Mouse (Mus musculus): ENCODE measurements around the gene Dcx. TPM values are rescaled to one million over a fixed set of nuclear protein-coding genes. Genes with fewer than 3 reads are reported as not detected.

Gene Dcx
- polyA plus RNA-seq, 1 experiment from 2014 or later: not detected

- Histone ChIP-seq H3K79me2 (ENCODE audit: inconsistent target) (no peaks in the 10 kb centered on the region), H3K36me3 (ENCODE audit: inconsistent target) (no peaks in the 10 kb centered on the region), H3K27ac (no peak overlapping the region), H3K4me3 (ENCODE audit: inconsistent target) (no peak overlapping the region)
- 94% methylated on average over 6 of the region's 6 CpGs for WGBS (ENCODE audit: missing documents)
Measured at GRCm38 (mm10) chrX:143884299-143884698, 48.8 kb downstream of the Dcx start.

GRCm38 (mm10) chrX:143881806-143882468 lies 51.2 kb downstream of the Dcx start:
- no peak overlapping the region for H3K27ac ChIP-seq
- H3K4me3 ChIP-seq (ENCODE audit: inconsistent target): no peak overlapping the region
- H3K36me3 ChIP-seq (ENCODE audit: inconsistent target): no peaks in the 10 kb centered on the region
- no peaks in the 10 kb centered on the region for H3K79me2 ChIP-seq (ENCODE audit: inconsistent target)
- WGBS (ENCODE audit: missing documents): 56% methylated on average over 4 of the region's 4 CpGs

GRCm38 (mm10) chrX:143879631-143880030 lies 53.5 kb downstream of the Dcx start:
- Histone ChIP-seq H3K36me3 (ENCODE audit: inconsistent target) (no peaks in the 10 kb centered on the region), H3K4me3 (ENCODE audit: inconsistent target) (no peak overlapping the region), H3K27ac (no peak overlapping the region), H3K79me2 (ENCODE audit: inconsistent target) (no peaks in the 10 kb centered on the region)
- 94% methylated on average over 3 of the region's 3 CpGs for WGBS (ENCODE audit: missing documents)

- Histone ChIP-seq H3K36me3 (ENCODE audit: inconsistent target) (no peaks in the 10 kb centered on the region), H3K4me3 (ENCODE audit: inconsistent target) (no peak overlapping the region), H3K79me2 (ENCODE audit: inconsistent target) (no peaks in the 10 kb centered on the region), H3K27ac (no peak overlapping the region)
- 83% methylated on average over 4 of the region's 5 CpGs for WGBS (ENCODE audit: missing documents)
Measured at GRCm38 (mm10) chrX:143867129-143867664, 65.9 kb downstream of the Dcx start.

GRCm38 (mm10) chrX:143851351-143851750 lies 81.8 kb downstream of the Dcx start:
- H3K27ac ChIP-seq: no peak overlapping the region
- 82% methylated on average over 3 of the region's 3 CpGs for WGBS (ENCODE audit: missing documents)
- no peaks in the 10 kb centered on the region for H3K79me2 ChIP-seq (ENCODE audit: inconsistent target)
- no peaks in the 10 kb centered on the region for H3K36me3 ChIP-seq (ENCODE audit: inconsistent target)
- no peak overlapping the region for H3K4me3 ChIP-seq (ENCODE audit: inconsistent target)

- Histone ChIP-seq H3K4me3 (ENCODE audit: inconsistent target) (no peak overlapping the region), H3K79me2 (ENCODE audit: inconsistent target) (no peaks in the 10 kb centered on the region), H3K27ac (no peak overlapping the region), H3K36me3 (ENCODE audit: inconsistent target) (no peaks in the 10 kb centered on the region)
- WGBS (ENCODE audit: missing documents): 86% methylated on average over 3 of the region's 3 CpGs
Measured at GRCm38 (mm10) chrX:143849969-143850368, 83.1 kb downstream of the Dcx start.

- 81% methylated on average over 3 of the region's 3 CpGs for WGBS (ENCODE audit: missing documents)
- no peaks in the 10 kb centered on the region for H3K36me3 ChIP-seq (ENCODE audit: inconsistent target)
- no peaks in the 10 kb centered on the region for H3K79me2 ChIP-seq (ENCODE audit: inconsistent target)
- H3K27ac ChIP-seq: no peak overlapping the region
- H3K4me3 ChIP-seq (ENCODE audit: inconsistent target): no peak overlapping the region
Measured at GRCm38 (mm10) chrX:143846637-143847036, 86.5 kb downstream of the Dcx start.

GRCm38 (mm10) chrX:143827212-143827611 lies 105.9 kb downstream of the Dcx start, which contains the start of gene Capn6:
Capn6 (minus strand) TSS chrX:143827414.
- Histone ChIP-seq H3K36me3 (ENCODE audit: inconsistent target) (no peaks in the 10 kb centered on the region), H3K27ac (no peak within 1 kb of the TSS), H3K4me3 (ENCODE audit: inconsistent target) (no peak within 1 kb of the TSS), H3K79me2 (ENCODE audit: inconsistent target) (no peaks in the 10 kb centered on the region)
- WGBS (ENCODE audit: missing documents): 60% methylated on average over 4 of the region's 4 CpGs

GRCm38 (mm10) chrX:143826521-143826920 lies 106.6 kb downstream of the Dcx start:
- Histone ChIP-seq H3K36me3 (ENCODE audit: inconsistent target) (no peaks in the 10 kb centered on the region), H3K4me3 (ENCODE audit: inconsistent target) (no peak overlapping the region), H3K79me2 (ENCODE audit: inconsistent target) (no peaks in the 10 kb centered on the region), H3K27ac (no peak overlapping the region)
- WGBS (ENCODE audit: missing documents): 41% methylated on average over 4 of the region's 4 CpGs

GRCm38 (mm10) chrX:143818961-143819360 lies 114.2 kb downstream of the Dcx start:
- 95% methylated on average over 2 of the region's 2 CpGs for WGBS (ENCODE audit: missing documents)
- Histone ChIP-seq H3K4me3 (ENCODE audit: inconsistent target) (no peak overlapping the region), H3K36me3 (ENCODE audit: inconsistent target) (no peaks in the 10 kb centered on the region), H3K79me2 (ENCODE audit: inconsistent target) (no peaks in the 10 kb centered on the region), H3K27ac (no peak overlapping the region)

- WGBS (ENCODE audit: missing documents): 100% methylated on average over 1 of the region's 1 CpGs
- H3K79me2 ChIP-seq (ENCODE audit: inconsistent target): no peaks in the 10 kb centered on the region
- H3K36me3 ChIP-seq (ENCODE audit: inconsistent target): no peaks in the 10 kb centered on the region
- H3K4me3 ChIP-seq (ENCODE audit: inconsistent target): no peak overlapping the region
- H3K27ac ChIP-seq: no peak overlapping the region
Measured at GRCm38 (mm10) chrX:143815948-143816347, 117.2 kb downstream of the Dcx start.

Other genes starting within 250 kb of the Dcx start
- gene Capn6, start 105.9 kb downstream of the Dcx start, polyA plus RNA-seq (2018): not detected in 3 replicates
- gene A730046J19Rik, start 220.4 kb upstream of the Dcx start, polyA plus RNA-seq (2018): not detected in 3 replicates

All from macrophage (primary cell).